Mouse (Mus musculus) ES-Bruce4 (cell line): ENCODE data around the gene Padi1. TPM values are rescaled to one million over a fixed set of nuclear protein-coding genes. Genes with fewer than 3 reads are reported as not detected.
A peak's percentile ranks its signal among the peaks of the same experiment; 100 is the strongest.

Source experiments
- H3K27ac ChIP-seq: 2 replicates; pipeline ENCODE4 v1.5.1; 2012; ENCODE audit warnings: low read length, inconsistent platforms; ENCODE audit not compliant: insufficient read depth
- H3K27me3 ChIP-seq: 2 replicates; pipeline ENCODE4 v1.6.1; 2012; ENCODE audit warnings: mild to moderate bottlenecking, low read length, inconsistent platforms; ENCODE audit not compliant: control insufficient read depth, poor library complexity, insufficient read depth, severe bottlenecking
- H3K36me3 ChIP-seq: 2 replicates; pipeline ENCODE4 v1.6.1; 2012; ENCODE audit warnings: inconsistent platforms, mild to moderate bottlenecking, low read length, moderate library complexity; ENCODE audit not compliant: control insufficient read depth, poor library complexity, insufficient read depth, severe bottlenecking
- H3K4me1 ChIP-seq: one replicate; pipeline ENCODE4 v1.8.1; 2011; ENCODE audit warnings: low read length; ENCODE audit not compliant: control insufficient read depth, insufficient read depth
- H3K4me3 ChIP-seq: 2 replicates; pipeline ENCODE4 v1.5.1; 2011; ENCODE audit warnings: low read depth, mild to moderate bottlenecking, low read length
- H3K9ac ChIP-seq: 2 replicates; pipeline ENCODE4 v1.6.1; 2012; ENCODE audit warnings: low read depth, mild to moderate bottlenecking, inconsistent platforms; ENCODE audit not compliant: poor library complexity, severe bottlenecking
- H3K9me3 ChIP-seq: replicated peaks from 2 replicates; pipeline ENCODE4 v1.6.1; 2012; ENCODE audit warnings: mild to moderate bottlenecking, low read length, inconsistent platforms; ENCODE audit not compliant: control insufficient read depth, poor library complexity, insufficient read depth, severe bottlenecking
- CTCF ChIP-seq: IDR thresholded peaks from one replicate; pipeline ENCODE4 v1.8.1; 2011; ENCODE audit warnings: low read depth, low read length
- EP300 ChIP-seq: IDR thresholded peaks from 2 replicates; pipeline ENCODE4 v1.6.1; 2011; ENCODE audit warnings: low read depth, low read length; ENCODE audit not compliant: insufficient read depth
- POLR2A ChIP-seq: IDR thresholded peaks from one replicate; pipeline ENCODE4 v1.8.1; 2011; ENCODE audit warnings: low read length; ENCODE audit not compliant: insufficient read depth
- polyA plus RNA-seq: library from polyadenylated mRNA; stranded (reverse); fragments of >200 nt; gene quantifications from 2 replicates; pipeline ENCODE4 v1.2.4, GENCODE M21; 2011; ENCODE audit warnings: low read depth; ENCODE audit not compliant: missing spikeins, insufficient read depth, insufficient read length

Padi1 gene
- polyA plus RNA-seq, 1 experiment, result 0.43 TPM

GRCm38 (mm10) chr4:140814241-140815225, 31.0 kb downstream of the Padi1 start:
- H3K36me3 ChIP-seq, result no peaks in the 10 kb centered on the region

GRCm38 (mm10) chr4:140813358-140814185, 32.0 kb downstream of the Padi1 start:
- Histone ChIP-seq H3K27ac (peak overlapping the region; percentile 14), H3K36me3 (no peaks in the 10 kb centered on the region), H3K9ac (peak overlapping the region; percentile 22; the same call in 1 of the 2 replicates), H3K9me3 (no peaks in the 10 kb centered on the region), H3K4me1 (peaks cover 13% of the 10 kb centered on the region), H3K27me3 (no peaks in the 10 kb centered on the region), H3K4me3 (peak overlapping the region; percentile 80)
- TF ChIP-seq POLR2A, result no peak
- no peak for TF ChIP-seq EP300
- no peak for TF ChIP-seq CTCF

More at GRCm38 (mm10) chr4:140814241-140815225, 31.0 kb downstream of the Padi1 start:
- Histone ChIP-seq H3K4me1 (peaks cover 13% of the 10 kb centered on the region), H3K27me3 (no peaks in the 10 kb centered on the region), H3K9ac (peak overlapping the region; percentile 22), H3K27ac (peak overlapping the region; percentile 27), H3K4me3 (peak overlapping the region; percentile 80), H3K9me3 (no peaks in the 10 kb centered on the region)
- peak; percentile 47 for TF ChIP-seq POLR2A
- 0 out of 2 replicates have a peak, but pooled peaks have one; percentile 4 for TF ChIP-seq EP300
- peak; percentile 31 for TF ChIP-seq CTCF

- no peak overlapping the region for H3K4me3 ChIP-seq
- no peak overlapping the region for H3K27ac ChIP-seq
- H3K9ac ChIP-seq, result no peak overlapping the region
- H3K27me3 ChIP-seq, result no peaks in the 10 kb centered on the region
- no peaks in the 10 kb centered on the region for H3K9me3 ChIP-seq
- peaks cover 13% of the 10 kb centered on the region for H3K4me1 ChIP-seq
- H3K36me3 ChIP-seq, result no peaks in the 10 kb centered on the region
- no peak for TF ChIP-seq EP300
- no peak for TF ChIP-seq CTCF
- no peak for TF ChIP-seq POLR2A
These were observed 33.0 kb downstream of the Padi1 start for GRCm38 (mm10) chr4:140812609-140813008.

GRCm38 (mm10) chr4:140812191-140812590, 33.4 kb downstream of the Padi1 start:
- no peak overlapping the region for H3K27ac ChIP-seq
- H3K9ac ChIP-seq, result no peak overlapping the region
- no peak overlapping the region for H3K4me3 ChIP-seq
- no peaks in the 10 kb centered on the region for H3K9me3 ChIP-seq
- no peaks in the 10 kb centered on the region for H3K36me3 ChIP-seq
- peaks cover 13% of the 10 kb centered on the region for H3K4me1 ChIP-seq
- H3K27me3 ChIP-seq, result no peaks in the 10 kb centered on the region
- TF ChIP-seq CTCF (no peak), POLR2A (no peak), EP300 (no peak)

- no peak within 1 kb of the TSS for H3K4me3 ChIP-seq
- H3K27ac ChIP-seq, result no peak within 1 kb of the TSS
- H3K27me3 ChIP-seq, result no peaks in the 10 kb centered on the region
- H3K36me3 ChIP-seq, result no peaks in the 10 kb centered on the region
- H3K9ac ChIP-seq, result no peak within 1 kb of the TSS
- peaks cover 9% of the 10 kb centered on the region for H3K4me1 ChIP-seq
- no peaks in the 10 kb centered on the region for H3K9me3 ChIP-seq
- no peak for TF ChIP-seq EP300
- TF ChIP-seq CTCF, result no peak
- peak; percentile 30 for TF ChIP-seq POLR2A
These were observed 34.9 kb downstream of the Padi1 start, which contains the start of gene Padi3 for GRCm38 (mm10) chr4:140810458-140811260. TSS of gene Padi3 (minus strand) at chr4:140810648.
